Mouse (Mus musculus): ENCODE data around the gene Pfdn6.

DNA sequence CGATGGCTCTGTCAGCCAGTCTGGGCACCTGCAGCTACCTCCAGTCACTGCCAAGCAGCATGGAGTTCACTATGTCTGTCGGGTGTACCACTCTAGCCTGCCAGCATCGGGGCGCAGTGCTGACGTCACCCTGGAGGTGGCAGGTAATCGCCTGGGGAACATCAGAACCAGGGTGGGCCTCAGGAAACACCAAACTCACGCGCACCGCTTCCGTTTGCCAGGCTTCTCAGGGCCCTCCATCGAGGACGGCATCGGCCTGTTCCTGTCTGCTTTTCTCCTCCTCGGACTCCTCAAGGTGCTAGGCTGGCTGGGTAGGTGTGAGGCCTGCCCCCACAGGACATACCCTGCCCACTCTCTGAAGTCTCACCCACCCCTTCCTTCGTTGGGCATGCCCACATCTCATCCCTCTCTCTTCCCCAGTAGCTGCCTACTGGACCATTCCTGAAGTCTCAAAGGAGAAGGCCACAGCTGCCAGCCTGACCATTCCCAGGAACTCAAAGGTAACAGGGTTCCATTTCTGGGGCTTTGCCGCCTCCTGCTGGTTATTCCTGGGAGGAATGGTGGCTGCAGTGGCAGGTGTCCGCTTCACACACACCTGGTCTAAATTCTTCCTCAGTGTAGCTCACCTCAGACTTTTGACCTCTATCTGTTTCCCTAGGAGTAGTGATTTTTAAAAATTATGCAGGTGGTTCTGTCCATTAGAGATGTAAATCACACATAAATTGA, 13.8 kb downstream of the Pfdn6 start:
- TF ChIP-seq POLR2A (IDR thresholded peaks at IDR 0.05; ENCODE audit: control insufficient read depth, extremely low read depth, insufficient read depth, low read length, poor library complexity) (no peak), CTCF (IDR thresholded peaks at IDR 0.05; ENCODE audit: borderline replicate concordance, control insufficient read depth, extremely low read depth, insufficient read depth, low read length, poor library complexity) (no peak)
